Mouse (Mus musculus) lung, embryonic 16.5 days (tissue): ENCODE data around the gene Lrrc7. TPM values are rescaled to one million over a fixed set of nuclear protein-coding genes. Genes with fewer than 3 reads are reported as not detected.

Experiments
- ATAC-seq: fragments of 200-750 bp; cut with Nextera tagmentation; 2 replicates; pipeline ENCODE4 v1.8.0; 2017; ENCODE audit warnings: low read depth, mild to moderate bottlenecking, moderate library complexity
- H3K27ac ChIP-seq: fragments of 300-500 bp; sonication (generic); 2 replicates; pipeline ENCODE4 v1.5.1; 2014; ENCODE audit warnings: mild to moderate bottlenecking, control low read depth, low read length
- H3K27me3 ChIP-seq: fragments of 300-500 bp; sonication (generic); 2 replicates; pipeline ENCODE4 v1.6.1; 2014; ENCODE audit warnings: low read depth, low read length, mixed read lengths; ENCODE audit not compliant: control insufficient read depth, insufficient read depth
- H3K36me3 ChIP-seq: fragments of 300-500 bp; sonication (generic); 2 replicates; pipeline ENCODE4 v1.6.1; 2014; ENCODE audit warnings: low read length; ENCODE audit not compliant: control insufficient read depth, insufficient read depth
- H3K4me1 ChIP-seq: fragments of 300-500 bp; sonication (generic); replicated peaks from 2 replicates; pipeline ENCODE4 v1.6.1; 2014; ENCODE audit warnings: low read length, mixed read lengths; ENCODE audit not compliant: control insufficient read depth, insufficient read depth
- H3K4me2 ChIP-seq: fragments of 300-500 bp; sonication (generic); 2 replicates; pipeline ENCODE4 v1.6.1; 2014; ENCODE audit warnings: low read depth, low read length, control low read depth
- H3K4me3 ChIP-seq: fragments of 300-500 bp; sonication (generic); 2 replicates; pipeline ENCODE4 v1.5.1; 2014; ENCODE audit warnings: mild to moderate bottlenecking, low read length, control low read depth
- H3K9ac ChIP-seq: fragments of 300-500 bp; sonication (generic); 2 replicates; pipeline ENCODE4 v1.6.1; 2014; ENCODE audit warnings: low read length, control low read depth
- H3K9me3 ChIP-seq: fragments of 300-500 bp; sonication (generic); 2 replicates; pipeline ENCODE4 v1.6.1; 2016; ENCODE audit warnings: low read length; ENCODE audit not compliant: control insufficient read depth
- WGBS: fragments of 180-500 bp; shearing (Covaris S2); extraction: QIAGEN DNeasy Blood & Tissue Kit; methylation state at CpG from one replicate; pipeline ENCODE4 v1.1.7; 2014; 5-methylcytosine and 5-hydroxymethylcytosine counted together
- polyA plus RNA-seq: library from polyadenylated mRNA; unstranded; fragments of >200 nt; fragmentation: Nextera tagmentation; extraction: Ambion mirVana; gene quantifications from 2 replicates; pipeline ENCODE4 v1.2.1, GENCODE M21; 2015

The Lrrc7 gene
- polyA plus RNA-seq, 1 experiment from 2014 or later = 0.09 TPM

- no peak overlapping the region for H3K4me3 ChIP-seq
- H3K4me2 ChIP-seq = no peak overlapping the region
- WGBS = 67% methylated on average over 4 of the region's 4 CpGs
- no peaks in the 10 kb centered on the region for H3K9me3 ChIP-seq
- no peak overlapping the region for H3K27ac ChIP-seq
- H3K4me1 ChIP-seq = no peaks in the 10 kb centered on the region
- H3K36me3 ChIP-seq = no peaks in the 10 kb centered on the region
- ATAC-seq = no peak
- no peak overlapping the region for H3K9ac ChIP-seq
- no peaks in the 10 kb centered on the region for H3K27me3 ChIP-seq
These were observed 398.9 kb downstream of the Lrrc7 start for GRCm38 (mm10) chr3:158163127-158163526.

- Histone ChIP-seq H3K4me2 (no peak overlapping the region), H3K9ac (no peak overlapping the region), H3K27ac (no peak overlapping the region), H3K36me3 (no peaks in the 10 kb centered on the region), H3K27me3 (no peaks in the 10 kb centered on the region), H3K9me3 (no peaks in the 10 kb centered on the region), H3K4me3 (no peak overlapping the region), H3K4me1 (no peaks in the 10 kb centered on the region)
- no peak for ATAC-seq
- 50% methylated on average over 1 of the region's 1 CpGs for WGBS
These were observed 400.0 kb downstream of the Lrrc7 start for GRCm38 (mm10) chr3:158161924-158162490.

- no peak overlapping the region for H3K4me3 ChIP-seq
- no peaks in the 10 kb centered on the region for H3K27me3 ChIP-seq
- no peaks in the 10 kb centered on the region for H3K9me3 ChIP-seq
- no peak overlapping the region for H3K27ac ChIP-seq
- no peak overlapping the region for H3K9ac ChIP-seq
- H3K4me2 ChIP-seq = no peak overlapping the region
- WGBS = 68% methylated on average over 3 of the region's 3 CpGs
- ATAC-seq = no peak
- H3K36me3 ChIP-seq = no peaks in the 10 kb centered on the region
- no peaks in the 10 kb centered on the region for H3K4me1 ChIP-seq
These were observed 406.3 kb downstream of the Lrrc7 start for GRCm38 (mm10) chr3:158155515-158156286.

- no peaks in the 10 kb centered on the region for H3K36me3 ChIP-seq
- WGBS = 78% methylated on average over 3 of the region's 3 CpGs
These were observed 407.9 kb downstream of the Lrrc7 start for GRCm38 (mm10) chr3:158154134-158154533.

GRCm38 (mm10) chr3:158148998-158149397 lies 413.0 kb downstream of the Lrrc7 start:
- no peak overlapping the region for H3K27ac ChIP-seq
- no peaks in the 10 kb centered on the region for H3K4me1 ChIP-seq
- no peaks in the 10 kb centered on the region for H3K36me3 ChIP-seq
- H3K9me3 ChIP-seq = no peaks in the 10 kb centered on the region
- H3K4me3 ChIP-seq = no peak overlapping the region
- ATAC-seq = no peak
- WGBS = 76% methylated on average over 1 of the region's 1 CpGs
- H3K27me3 ChIP-seq = no peaks in the 10 kb centered on the region
- H3K4me2 ChIP-seq = no peak overlapping the region
- H3K9ac ChIP-seq = no peak overlapping the region

More at GRCm38 (mm10) chr3:158154134-158154533, 407.9 kb downstream of the Lrrc7 start:
- no peak overlapping the region for H3K9ac ChIP-seq
- no peaks in the 10 kb centered on the region for H3K27me3 ChIP-seq
- H3K27ac ChIP-seq = no peak overlapping the region
- no peaks in the 10 kb centered on the region for H3K9me3 ChIP-seq
- H3K4me1 ChIP-seq = no peaks in the 10 kb centered on the region
- H3K4me2 ChIP-seq = no peak overlapping the region
- H3K4me3 ChIP-seq = no peak overlapping the region
- no peak for ATAC-seq

- no peak overlapping the region for H3K9ac ChIP-seq
- H3K27me3 ChIP-seq = no peaks in the 10 kb centered on the region
- H3K4me3 ChIP-seq = no peak overlapping the region
- no peaks in the 10 kb centered on the region for H3K4me1 ChIP-seq
- no peaks in the 10 kb centered on the region for H3K36me3 ChIP-seq
- H3K9me3 ChIP-seq = no peaks in the 10 kb centered on the region
- WGBS = 47% methylated on average over 1 of the region's 1 CpGs
- H3K27ac ChIP-seq = no peak overlapping the region
- H3K4me2 ChIP-seq = no peak overlapping the region
- ATAC-seq = no peak
These were observed 421.4 kb downstream of the Lrrc7 start for GRCm38 (mm10) chr3:158140629-158141028.

- H3K36me3 ChIP-seq = no peaks in the 10 kb centered on the region
- no peak overlapping the region for H3K4me3 ChIP-seq
- no peak overlapping the region for H3K27ac ChIP-seq
- no peaks in the 10 kb centered on the region for H3K4me1 ChIP-seq
- 11% methylated on average over 6 of the region's 6 CpGs for WGBS
- H3K9me3 ChIP-seq = no peaks in the 10 kb centered on the region
- H3K9ac ChIP-seq = no peak overlapping the region
- ATAC-seq = no peak
- no peak overlapping the region for H3K4me2 ChIP-seq
- H3K27me3 ChIP-seq = no peaks in the 10 kb centered on the region
These were observed 424.2 kb downstream of the Lrrc7 start for GRCm38 (mm10) chr3:158137796-158138195.

- ATAC-seq = no peak
- H3K4me2 ChIP-seq = no peak overlapping the region
- H3K9me3 ChIP-seq = no peaks in the 10 kb centered on the region
- H3K27me3 ChIP-seq = no peaks in the 10 kb centered on the region
- 57% methylated on average over 4 of the region's 4 CpGs for WGBS
- H3K4me1 ChIP-seq = no peaks in the 10 kb centered on the region
- H3K4me3 ChIP-seq = no peak overlapping the region
- no peak overlapping the region for H3K27ac ChIP-seq
- no peaks in the 10 kb centered on the region for H3K36me3 ChIP-seq
- H3K9ac ChIP-seq = no peak overlapping the region
These were observed 430.3 kb downstream of the Lrrc7 start for GRCm38 (mm10) chr3:158131672-158132071.

- Histone ChIP-seq H3K4me3 (no peak overlapping the region), H3K27me3 (no peaks in the 10 kb centered on the region), H3K4me2 (no peak overlapping the region), H3K4me1 (no peaks in the 10 kb centered on the region), H3K9me3 (no peaks in the 10 kb centered on the region), H3K27ac (no peak overlapping the region), H3K36me3 (no peaks in the 10 kb centered on the region), H3K9ac (no peak overlapping the region)
- no peak for ATAC-seq
These were observed 430.8 kb downstream of the Lrrc7 start for GRCm38 (mm10) chr3:158131233-158131632.
